Mouse (Mus musculus) hindbrain, embryonic 10.5 days (tissue): ENCODE results near the gene Ptprq. TPM values are rescaled to one million over a fixed set of nuclear protein-coding genes. Genes with fewer than 3 reads are reported as not detected.

ENCODE experiments used
- DNase-seq: peaks from one replicate; pipeline ENCODE4 v3.0.0-alpha.2; 2017; ENCODE audit warnings: low spot score
- H3K27ac ChIP-seq: fragments of 300-500 bp; sonication (generic); 2 replicates; pipeline ENCODE4 v1.5.1; 2016; ENCODE audit warnings: mild to moderate bottlenecking, moderate library complexity
- H3K27me3 ChIP-seq: fragments of 300-500 bp; sonication (generic); 2 replicates; pipeline ENCODE4 v1.6.1; 2016; ENCODE audit warnings: mild to moderate bottlenecking; ENCODE audit not compliant: poor library complexity, insufficient read depth, severe bottlenecking
- H3K36me3 ChIP-seq: fragments of 300-500 bp; sonication (generic); 2 replicates; pipeline ENCODE4 v1.6.1; 2016; ENCODE audit warnings: mild to moderate bottlenecking, moderate library complexity
- H3K4me1 ChIP-seq: fragments of 300-500 bp; sonication (generic); replicated peaks from 2 replicates; pipeline ENCODE4 v1.6.1; 2016; ENCODE audit warnings: mild to moderate bottlenecking
- H3K4me3 ChIP-seq: fragments of 300-500 bp; sonication (generic); 2 replicates; pipeline ENCODE4 v1.5.1; 2016; ENCODE audit warnings: mild to moderate bottlenecking, moderate library complexity
- H3K9me3 ChIP-seq: fragments of 300-500 bp; sonication (generic); 2 replicates; pipeline ENCODE4 v1.6.1; 2016; ENCODE audit warnings: mild to moderate bottlenecking, moderate library complexity
- WGBS: fragments of 180-500 bp; shearing (Covaris S2); methylation state at CpG from one replicate; pipeline ENCODE4 v1.1.7; 2016; 5-methylcytosine and 5-hydroxymethylcytosine counted together
- polyA plus RNA-seq: library from polyadenylated mRNA; unstranded; fragments of >200 nt; fragmentation: Nextera tagmentation; extraction: Ambion mirVana; gene quantifications from 2 replicates; pipeline ENCODE4 v1.2.1, GENCODE M21; 2016

The Ptprq gene
- polyA plus RNA-seq, 1 experiment from 2014 or later, result 0.07 TPM

- no peaks in the 10 kb centered on the region for H3K4me1 ChIP-seq
- no peaks in the 10 kb centered on the region for H3K27me3 ChIP-seq
- no peak overlapping the region for H3K4me3 ChIP-seq
- 68% methylated on average over 2 of the region's 2 CpGs for WGBS
- H3K9me3 ChIP-seq, result no peaks in the 10 kb centered on the region
- H3K27ac ChIP-seq, result no peak overlapping the region
- no peak for DNase-seq
- no peaks in the 10 kb centered on the region for H3K36me3 ChIP-seq
Measured at GRCm38 (mm10) chr10:107615460-107615859, 104.4 kb downstream of the Ptprq start.

GRCm38 (mm10) chr10:107601371-107601770 is 118.5 kb downstream of the Ptprq start:
- Histone ChIP-seq H3K27ac (no peak overlapping the region), H3K4me3 (no peak overlapping the region), H3K4me1 (no peaks in the 10 kb centered on the region), H3K27me3 (no peaks in the 10 kb centered on the region), H3K9me3 (no peaks in the 10 kb centered on the region), H3K36me3 (no peaks in the 10 kb centered on the region)
- 82% methylated on average over 6 of the region's 6 CpGs for WGBS
- no peak for DNase-seq

GRCm38 (mm10) chr10:107583360-107583759 is 136.5 kb downstream of the Ptprq start:
- Histone ChIP-seq H3K27ac (no peak overlapping the region), H3K36me3 (no peaks in the 10 kb centered on the region), H3K4me3 (no peak overlapping the region), H3K4me1 (no peaks in the 10 kb centered on the region), H3K9me3 (no peaks in the 10 kb centered on the region), H3K27me3 (no peaks in the 10 kb centered on the region)
- no peak for DNase-seq
- 85% methylated on average over 5 of the region's 5 CpGs for WGBS

- no peaks in the 10 kb centered on the region for H3K27me3 ChIP-seq
- WGBS, result 69% methylated on average over 3 of the region's 3 CpGs
- DNase-seq, result no peak
- no peaks in the 10 kb centered on the region for H3K9me3 ChIP-seq
- H3K4me1 ChIP-seq, result no peaks in the 10 kb centered on the region
- no peak overlapping the region for H3K27ac ChIP-seq
- no peak overlapping the region for H3K4me3 ChIP-seq
- H3K36me3 ChIP-seq, result no peaks in the 10 kb centered on the region
Measured at GRCm38 (mm10) chr10:107569044-107569443, 150.8 kb downstream of the Ptprq start.

- Histone ChIP-seq H3K4me1 (0 out of 2 replicates have a peak, but pooled peaks cover under 1% of the 10 kb centered on the region), H3K9me3 (no peaks in the 10 kb centered on the region), H3K27me3 (no peaks in the 10 kb centered on the region), H3K36me3 (no peaks in the 10 kb centered on the region), H3K4me3 (no peak overlapping the region), H3K27ac (no peak overlapping the region)
- DNase-seq, result no peak
- 93% methylated on average over 4 of the region's 4 CpGs for WGBS
Measured at GRCm38 (mm10) chr10:107568261-107568660, 151.6 kb downstream of the Ptprq start.

- Histone ChIP-seq H3K4me1 (peaks cover 6% of the 10 kb centered on the region; the same call in 1 of the 2 replicates), H3K27ac (no peak overlapping the region), H3K9me3 (no peaks in the 10 kb centered on the region), H3K4me3 (no peak overlapping the region), H3K27me3 (no peaks in the 10 kb centered on the region), H3K36me3 (no peaks in the 10 kb centered on the region)
- peak; percentile 21 for DNase-seq
- 33% methylated on average over 13 of the region's 13 CpGs for WGBS
Measured at GRCm38 (mm10) chr10:107562875-107563274, 157.0 kb downstream of the Ptprq start.

DNA sequence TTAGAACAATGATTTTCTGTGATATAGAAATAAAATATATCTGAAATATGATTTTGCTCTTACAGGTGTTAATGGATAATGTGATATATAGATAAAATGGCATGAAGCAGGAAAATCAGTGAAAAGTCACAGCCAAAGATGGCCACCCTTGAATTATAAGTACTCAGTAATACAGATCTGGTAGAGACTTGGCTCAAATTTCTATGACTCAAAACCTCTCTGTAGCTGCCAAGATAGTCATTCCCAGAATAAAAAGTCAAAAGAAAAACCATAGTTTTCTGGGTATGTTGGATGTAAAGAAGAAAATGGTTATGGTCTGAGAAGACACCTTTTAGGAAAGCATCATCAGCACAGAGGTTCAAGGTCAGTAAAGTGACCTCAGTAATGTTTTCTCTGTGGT is 159.0 kb downstream of the Ptprq start:
- Histone ChIP-seq H3K4me3 (no peak overlapping the region), H3K27me3 (no peaks in the 10 kb centered on the region), H3K36me3 (no peaks in the 10 kb centered on the region), H3K27ac (no peak overlapping the region), H3K9me3 (no peaks in the 10 kb centered on the region), H3K4me1 (peaks cover 6% of the 10 kb centered on the region; the same call in 1 of the 2 replicates)
- DNase-seq, result no peak

- no peaks in the 10 kb centered on the region for H3K36me3 ChIP-seq
- DNase-seq, result no peak
- WGBS, result 56% methylated on average over 1 of the region's 1 CpGs
- H3K4me3 ChIP-seq, result no peak overlapping the region
- no peaks in the 10 kb centered on the region for H3K27me3 ChIP-seq
- H3K9me3 ChIP-seq, result no peaks in the 10 kb centered on the region
- H3K4me1 ChIP-seq, result no peaks in the 10 kb centered on the region
- no peak overlapping the region for H3K27ac ChIP-seq
Measured at GRCm38 (mm10) chr10:107543026-107543425, 176.8 kb downstream of the Ptprq start.

- WGBS, result 71% methylated on average over 1 of the region's 1 CpGs
- no peaks in the 10 kb centered on the region for H3K27me3 ChIP-seq
- no peak overlapping the region for H3K4me3 ChIP-seq
- no peaks in the 10 kb centered on the region for H3K9me3 ChIP-seq
- H3K36me3 ChIP-seq, result no peaks in the 10 kb centered on the region
- no peak for DNase-seq
- H3K27ac ChIP-seq, result no peak overlapping the region
- H3K4me1 ChIP-seq, result no peaks in the 10 kb centered on the region
Measured at GRCm38 (mm10) chr10:107528758-107529157, 191.1 kb downstream of the Ptprq start.

DNA sequence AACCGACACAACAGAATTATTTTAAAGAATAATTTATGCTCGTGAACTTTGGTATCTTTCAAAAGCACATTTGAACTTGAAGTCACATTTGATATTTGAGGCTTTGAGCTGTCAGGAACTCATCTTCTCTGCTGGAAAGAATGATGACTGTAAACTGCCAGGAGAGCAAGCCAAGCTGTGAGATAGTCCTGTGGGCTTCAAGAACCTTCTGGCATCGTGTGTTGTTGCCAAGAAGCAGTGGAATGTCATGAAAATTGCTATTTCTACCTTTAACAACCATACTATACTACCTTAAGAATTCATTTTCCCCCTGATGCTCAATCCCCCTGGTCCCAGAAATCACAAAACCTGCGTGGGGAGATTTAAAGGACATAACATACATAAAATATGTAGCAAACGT is 200.6 kb downstream of the Ptprq start:
- Histone ChIP-seq H3K27me3 (no peaks in the 10 kb centered on the region), H3K36me3 (no peaks in the 10 kb centered on the region), H3K27ac (no peak overlapping the region), H3K4me3 (no peak overlapping the region), H3K9me3 (no peaks in the 10 kb centered on the region), H3K4me1 (no peaks in the 10 kb centered on the region)
- no peak for DNase-seq
- 85% methylated on average over 5 of the region's 5 CpGs for WGBS

DNA sequence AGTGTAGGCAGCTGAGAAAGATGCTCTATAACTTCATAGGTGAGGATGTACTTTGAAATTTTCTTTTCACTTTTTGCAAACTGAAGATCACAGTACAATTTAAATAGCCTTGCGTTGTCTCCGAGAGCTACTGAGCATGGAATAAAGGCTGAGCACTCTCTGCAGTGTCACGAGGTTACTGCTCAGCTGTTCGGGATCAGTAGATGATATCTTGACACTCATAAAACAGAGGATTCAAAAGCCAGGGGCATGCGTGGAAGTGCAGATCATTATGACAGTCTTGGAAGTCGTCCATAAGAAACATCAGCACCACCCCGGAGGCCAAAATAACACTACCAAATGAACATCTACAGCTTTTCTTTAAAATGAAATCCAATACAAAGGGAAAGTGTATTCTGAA is 203.2 kb downstream of the Ptprq start:
- H3K9me3 ChIP-seq, result no peaks in the 10 kb centered on the region
- H3K4me1 ChIP-seq, result no peaks in the 10 kb centered on the region
- no peak overlapping the region for H3K27ac ChIP-seq
- H3K36me3 ChIP-seq, result no peaks in the 10 kb centered on the region
- WGBS, result 86% methylated on average over 7 of the region's 7 CpGs
- H3K27me3 ChIP-seq, result no peaks in the 10 kb centered on the region
- H3K4me3 ChIP-seq, result no peak overlapping the region
- DNase-seq, result no peak

GRCm38 (mm10) chr10:107514735-107515134 is 205.1 kb downstream of the Ptprq start:
- Histone ChIP-seq H3K27me3 (no peaks in the 10 kb centered on the region), H3K36me3 (no peaks in the 10 kb centered on the region), H3K4me3 (no peak overlapping the region), H3K4me1 (no peaks in the 10 kb centered on the region), H3K9me3 (no peaks in the 10 kb centered on the region), H3K27ac (no peak overlapping the region)
- 86% methylated on average over 7 of the region's 7 CpGs for WGBS
- DNase-seq, result no peak

GRCm38 (mm10) chr10:107506397-107506796 is 213.5 kb downstream of the Ptprq start:
- no peak overlapping the region for H3K4me3 ChIP-seq
- DNase-seq, result no peak
- H3K9me3 ChIP-seq, result no peaks in the 10 kb centered on the region
- WGBS, result 83% methylated on average over 2 of the region's 2 CpGs
- H3K27me3 ChIP-seq, result no peaks in the 10 kb centered on the region
- H3K4me1 ChIP-seq, result no peaks in the 10 kb centered on the region
- H3K27ac ChIP-seq, result no peak overlapping the region
- no peaks in the 10 kb centered on the region for H3K36me3 ChIP-seq

- Histone ChIP-seq H3K4me1 (no peaks in the 10 kb centered on the region), H3K27ac (no peak overlapping the region), H3K36me3 (no peaks in the 10 kb centered on the region), H3K9me3 (no peaks in the 10 kb centered on the region), H3K27me3 (no peaks in the 10 kb centered on the region), H3K4me3 (no peak overlapping the region)
- 87% methylated on average over 4 of the region's 4 CpGs for WGBS
- DNase-seq, result no peak
Measured at GRCm38 (mm10) chr10:107503430-107503829, 216.4 kb downstream of the Ptprq start.
